Mouse (Mus musculus): Measurements from ENCODE around the gene Robo3. TPM values are rescaled to one million over a fixed set of nuclear protein-coding genes. Genes with fewer than 3 reads are reported as not detected.

Robo3 gene
- polyA plus RNA-seq (2015; fragmentation: Nextera tagmentation; extraction: Ambion mirVana) = 0.02 and 0.11 TPM in 2 replicates

DNA sequence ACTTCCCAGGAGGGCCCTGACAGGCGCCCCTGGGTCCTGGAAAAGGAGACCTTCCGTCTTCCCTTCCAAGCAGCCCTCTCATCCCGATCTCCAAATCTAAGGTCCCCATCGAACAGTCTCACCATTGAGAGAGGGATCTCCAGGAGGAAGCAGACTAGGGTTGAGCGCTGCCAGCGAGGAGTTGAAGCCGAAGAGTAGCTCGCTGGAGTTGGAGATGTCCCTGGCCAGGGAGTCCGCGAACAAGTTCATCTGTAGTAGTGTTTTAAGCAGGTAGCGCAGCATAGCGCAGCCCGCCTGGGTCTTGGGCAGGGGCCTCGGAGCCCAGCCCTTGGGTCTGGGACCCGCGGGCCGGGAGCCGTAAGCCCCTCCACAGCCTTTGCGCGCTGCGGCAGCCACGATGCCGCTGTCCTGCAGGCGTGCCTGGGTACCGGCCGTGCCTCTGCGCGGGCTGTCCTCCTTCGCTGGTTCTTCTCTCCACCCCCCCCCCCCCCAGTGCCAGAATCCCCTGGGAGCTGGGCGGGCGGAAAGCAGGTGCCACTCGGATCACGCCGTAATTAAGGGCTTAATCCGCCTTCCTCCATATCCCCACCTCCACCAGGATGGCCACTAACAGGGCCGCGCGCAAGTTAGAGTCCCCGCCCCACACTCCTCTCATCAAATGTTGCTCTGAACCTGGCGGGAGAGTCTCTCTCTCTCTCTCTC is at the start of gene Robo3:
Gene Robo3 (minus strand): TSS at position 527 of the 702 bp plus-strand sequence.
- H3K27me3 ChIP-seq (ENCODE audit: control insufficient read depth, insufficient read depth, low read length) = peaks cover 14% of the 10 kb centered on the region; the same call in 1 of the 2 replicates
- H3K36me3 ChIP-seq (ENCODE audit: control insufficient read depth, insufficient read depth, low read length) = no peaks in the 10 kb centered on the region
- H3K9ac ChIP-seq (ENCODE audit: low read length) = no peak within 1 kb of the TSS
- peak; percentile 13; the same call in 1 of the 2 replicates for ATAC-seq (ENCODE audit: low FRiP score, low TSS enrichment)
- H3K27ac ChIP-seq (replicated peaks) = no peak within 1 kb of the TSS
- no peaks in the 10 kb centered on the region for H3K9me3 ChIP-seq (ENCODE audit: control insufficient read depth, low read length)
- peak within 1 kb of the TSS; percentile 18 for H3K4me3 ChIP-seq (ENCODE audit: low read depth, low read length)
- no peaks in the 10 kb centered on the region for H3K4me1 ChIP-seq (replicated peaks; ENCODE audit: control insufficient read depth, insufficient read depth)
- H3K4me2 ChIP-seq (replicated peaks; ENCODE audit: low read depth) = peak within 1 kb of the TSS; percentile 17; the same call in 1 of the 2 replicates
- no peak for DNase-seq (ENCODE audit: low spot score)
- WGBS = 1% methylated on average over 35 of the region's 40 CpGs
- TF ChIP-seq CTCF (IDR thresholded peaks at IDR 0.05; ENCODE audit: low read depth) (no peak), EP300 (optimal IDR thresholded peaks at IDR 0.05) (no peak)

GRCm38 (mm10) chr9:37474923-37475322 is 41.9 kb upstream of the Robo3 start:
- no peak overlapping the region for H3K4me3 ChIP-seq (ENCODE audit: low read depth, low read length)
- no peak overlapping the region for H3K27ac ChIP-seq (replicated peaks)
- no peaks in the 10 kb centered on the region for H3K27me3 ChIP-seq (ENCODE audit: control insufficient read depth, insufficient read depth, low read length)
- no peak overlapping the region for H3K4me2 ChIP-seq (replicated peaks; ENCODE audit: low read depth)
- H3K9me3 ChIP-seq (ENCODE audit: control insufficient read depth, low read length) = no peaks in the 10 kb centered on the region
- 79% methylated on average over 7 of the region's 7 CpGs for WGBS
- no peak overlapping the region for H3K9ac ChIP-seq (ENCODE audit: low read length)
- no peaks in the 10 kb centered on the region for H3K36me3 ChIP-seq (ENCODE audit: control insufficient read depth, insufficient read depth, low read length)
- ATAC-seq (ENCODE audit: low FRiP score, low TSS enrichment) (no peak), DNase-seq (ENCODE audit: low spot score) (no peak)
- H3K4me1 ChIP-seq (replicated peaks; ENCODE audit: control insufficient read depth, insufficient read depth) = no peaks in the 10 kb centered on the region
- no peak for TF ChIP-seq CTCF (IDR thresholded peaks at IDR 0.05; ENCODE audit: low read depth)
- no peak for TF ChIP-seq EP300 (optimal IDR thresholded peaks at IDR 0.05)

- no peak overlapping the region for H3K9ac ChIP-seq (ENCODE audit: low read length)
- H3K27me3 ChIP-seq (ENCODE audit: control insufficient read depth, insufficient read depth, low read length) = no peaks in the 10 kb centered on the region
- 59% methylated on average over 3 of the region's 3 CpGs for WGBS
- ATAC-seq (ENCODE audit: low FRiP score, low TSS enrichment) (no peak), DNase-seq (ENCODE audit: low spot score) (no peak)
- no peaks in the 10 kb centered on the region for H3K36me3 ChIP-seq (ENCODE audit: control insufficient read depth, insufficient read depth, low read length)
- no peaks in the 10 kb centered on the region for H3K4me1 ChIP-seq (replicated peaks; ENCODE audit: control insufficient read depth, insufficient read depth)
- H3K27ac ChIP-seq (replicated peaks) = no peak overlapping the region
- no peak overlapping the region for H3K4me3 ChIP-seq (ENCODE audit: low read depth, low read length)
- no peak for TF ChIP-seq CTCF (IDR thresholded peaks at IDR 0.05; ENCODE audit: low read depth)
- TF ChIP-seq EP300 (optimal IDR thresholded peaks at IDR 0.05) = no peak
- H3K4me2 ChIP-seq (replicated peaks; ENCODE audit: low read depth) = no peak overlapping the region
- H3K9me3 ChIP-seq (ENCODE audit: control insufficient read depth, low read length) = no peaks in the 10 kb centered on the region
Observed at GRCm38 (mm10) chr9:37473611-37474125, 40.6 kb upstream of the Robo3 start.

DNA sequence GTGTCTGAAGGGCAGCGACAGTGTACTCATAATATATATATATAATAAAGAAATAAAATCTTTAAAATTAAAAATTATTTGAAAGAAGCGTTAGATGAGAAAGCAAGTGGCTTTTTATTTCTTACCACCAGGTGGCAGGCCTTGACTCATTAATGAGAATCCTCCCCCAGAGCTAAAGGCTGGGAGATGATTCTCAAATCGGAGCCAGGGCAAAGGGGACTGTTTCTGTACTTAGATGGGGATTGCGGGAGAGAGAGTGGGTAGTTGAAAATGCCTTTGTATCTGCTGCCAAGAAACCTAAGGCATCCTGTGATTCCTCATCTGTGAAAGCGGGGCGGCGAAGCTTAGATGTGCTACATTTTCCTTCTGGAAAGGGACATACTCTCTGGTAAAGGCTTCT is 29.7 kb upstream of the Robo3 start:
- peaks cover 13% of the 10 kb centered on the region for H3K27me3 ChIP-seq (ENCODE audit: control insufficient read depth, insufficient read depth, low read length)
- H3K4me2 ChIP-seq (replicated peaks; ENCODE audit: low read depth) = no peak overlapping the region
- no peak overlapping the region for H3K27ac ChIP-seq (replicated peaks)
- no peaks in the 10 kb centered on the region for H3K9me3 ChIP-seq (ENCODE audit: control insufficient read depth, low read length)
- H3K36me3 ChIP-seq (ENCODE audit: control insufficient read depth, insufficient read depth, low read length) = no peaks in the 10 kb centered on the region
- no peak for TF ChIP-seq EP300 (optimal IDR thresholded peaks at IDR 0.05)
- TF ChIP-seq CTCF (IDR thresholded peaks at IDR 0.05; ENCODE audit: low read depth) = peak; percentile 81
- H3K4me3 ChIP-seq (ENCODE audit: low read depth, low read length) = no peak overlapping the region
- peak; percentile 30 for DNase-seq (ENCODE audit: low spot score)
- ATAC-seq (ENCODE audit: low FRiP score, low TSS enrichment) = no peak
- 14% methylated on average over 7 of the region's 7 CpGs for WGBS
- H3K9ac ChIP-seq (ENCODE audit: low read length) = no peak overlapping the region
- peaks cover 6% of the 10 kb centered on the region; the same call in 1 of the 2 replicates for H3K4me1 ChIP-seq (replicated peaks; ENCODE audit: control insufficient read depth, insufficient read depth)

GRCm38 (mm10) chr9:37461571-37461970 is 28.5 kb upstream of the Robo3 start:
- WGBS = 11% methylated on average over 3 of the region's 3 CpGs
- Histone ChIP-seq H3K4me3 (ENCODE audit: low read depth, low read length) (no peak overlapping the region), H3K4me1 (replicated peaks; ENCODE audit: control insufficient read depth, insufficient read depth) (peaks cover 6% of the 10 kb centered on the region; the same call in 1 of the 2 replicates), H3K4me2 (replicated peaks; ENCODE audit: low read depth) (no peak overlapping the region), H3K36me3 (ENCODE audit: control insufficient read depth, insufficient read depth, low read length) (no peaks in the 10 kb centered on the region), H3K9ac (ENCODE audit: low read length) (no peak overlapping the region), H3K27me3 (ENCODE audit: control insufficient read depth, insufficient read depth, low read length) (peaks cover 13% of the 10 kb centered on the region), H3K27ac (replicated peaks) (no peak overlapping the region), H3K9me3 (ENCODE audit: control insufficient read depth, low read length) (no peaks in the 10 kb centered on the region)
- no peak for DNase-seq (ENCODE audit: low spot score)
- no peak for ATAC-seq (ENCODE audit: low FRiP score, low TSS enrichment)
- TF ChIP-seq EP300 (optimal IDR thresholded peaks at IDR 0.05) (no peak), CTCF (IDR thresholded peaks at IDR 0.05; ENCODE audit: low read depth) (no peak)

- Histone ChIP-seq H3K4me1 (replicated peaks; ENCODE audit: control insufficient read depth, insufficient read depth) (peaks cover 6% of the 10 kb centered on the region; the same call in 1 of the 2 replicates), H3K4me2 (replicated peaks; ENCODE audit: low read depth) (peak overlapping the region; percentile 77), H3K9ac (ENCODE audit: low read length) (no peak overlapping the region), H3K27me3 (ENCODE audit: control insufficient read depth, insufficient read depth, low read length) (peaks cover 13% of the 10 kb centered on the region), H3K4me3 (ENCODE audit: low read depth, low read length) (peak overlapping the region; percentile 49), H3K36me3 (ENCODE audit: control insufficient read depth, insufficient read depth, low read length) (no peaks in the 10 kb centered on the region), H3K27ac (replicated peaks) (no peak overlapping the region), H3K9me3 (ENCODE audit: control insufficient read depth, low read length) (no peaks in the 10 kb centered on the region)
- TF ChIP-seq CTCF (IDR thresholded peaks at IDR 0.05; ENCODE audit: low read depth) (no peak), EP300 (optimal IDR thresholded peaks at IDR 0.05) (no peak)
- DNase-seq (ENCODE audit: low spot score) = no peak
- WGBS = 17% methylated on average over 5 of the region's 5 CpGs
- no peak for ATAC-seq (ENCODE audit: low FRiP score, low TSS enrichment)
Observed at GRCm38 (mm10) chr9:37460961-37461340, 27.9 kb upstream of the Robo3 start.

Measured in stomach, postnatal 0 days (tissue).